Mouse (Mus musculus) C2C12 (cell line): ENCODE data around the gene Doc2g. TPM values are rescaled to one million over a fixed set of nuclear protein-coding genes. Genes with fewer than 3 reads are reported as not detected.

Source experiments
- H3K27me3 ChIP-seq: one replicate; pipeline ENCODE4 v1.6.1; 2011; ENCODE audit not compliant: control insufficient read depth, insufficient read depth, insufficient read length
- H3K36me3 ChIP-seq: one replicate; pipeline ENCODE4 v1.6.1; 2011; ENCODE audit not compliant: control insufficient read depth, insufficient read depth
- H3K4me3 ChIP-seq: one replicate; pipeline ENCODE4 v1.5.1; 2011; ENCODE audit warnings: mild to moderate bottlenecking, control low read depth; ENCODE audit not compliant: poor library complexity, insufficient read depth, severe bottlenecking
- H3K79me2 ChIP-seq: one replicate; pipeline ENCODE4 v1.6.1; 2011; ENCODE audit not compliant: control insufficient read depth, insufficient read depth
- H3K79me3 ChIP-seq: one replicate; pipeline ENCODE4 v1.6.1; 2011; ENCODE audit warnings: low read depth, control low read depth
- H3ac ChIP-seq: one replicate; pipeline ENCODE3; 2011; ENCODE audit warnings: low read depth; ENCODE audit not compliant: control insufficient read depth, insufficient read length
- CEBPB ChIP-seq: IDR thresholded peaks from one replicate; pipeline ENCODE4 v1.6.1; 2011; ENCODE audit warnings: low read depth, mild to moderate bottlenecking, control low read depth, moderate library complexity
- CTCF ChIP-seq: IDR thresholded peaks from one replicate; pipeline ENCODE4 v1.5.1; 2011; ENCODE audit not compliant: control insufficient read depth, insufficient read depth, insufficient read length
- FOSL1 ChIP-seq: IDR thresholded peaks from one replicate; pipeline ENCODE4 v1.8.0; 2011; ENCODE audit warnings: mild to moderate bottlenecking, low read length; ENCODE audit not compliant: poor library complexity, insufficient read depth, severe bottlenecking
- MAX ChIP-seq: IDR thresholded peaks from one replicate; pipeline ENCODE4 v1.6.1; 2011; ENCODE audit warnings: mild to moderate bottlenecking, control low read depth
- MYOD1 ChIP-seq: IDR thresholded peaks from one replicate; pipeline ENCODE4 v1.6.1; 2011; ENCODE audit warnings: low read depth; ENCODE audit not compliant: control insufficient read depth, insufficient read length
- MYOG ChIP-seq: IDR thresholded peaks from one replicate; pipeline ENCODE4 v1.6.1; 2011; ENCODE audit not compliant: control insufficient read depth, insufficient read length; ENCODE audit errors: extremely low read depth
- USF1 ChIP-seq: IDR thresholded peaks from one replicate; pipeline ENCODE4 v1.6.1; 2011; ENCODE audit warnings: low read depth, mild to moderate bottlenecking, control low read depth, moderate library complexity
- polyA plus RNA-seq: library from polyadenylated mRNA; unstranded; fragments of >200 nt; fragmentation: generic; extraction: Trizol; gene quantifications from one replicate; pipeline ENCODE4 v1.2.1, GENCODE M21; 2012; ENCODE audit warnings: missing spikeins

Doc2g gene
- polyA plus RNA-seq, 1 experiment, result 0.98 TPM

DNA sequence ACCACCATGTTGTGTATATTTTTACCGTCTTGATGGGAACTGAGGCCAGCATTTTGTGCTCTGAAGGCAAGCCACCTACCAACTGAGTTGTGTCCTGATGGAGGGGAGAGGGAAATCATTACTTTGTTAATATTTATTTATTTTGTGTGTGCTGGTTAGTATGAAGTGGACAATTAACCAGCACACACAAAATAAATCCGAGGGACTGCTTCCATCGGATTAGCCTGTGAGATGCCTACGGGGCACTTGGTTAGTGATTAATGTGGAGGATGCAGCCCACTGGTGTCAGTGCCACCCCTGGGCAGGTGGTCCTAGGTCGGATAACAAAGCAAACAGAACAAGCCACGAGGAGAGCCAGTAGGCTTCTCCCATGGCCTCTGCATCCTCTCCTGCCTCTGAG is 8.2 kb upstream of the Doc2g start:
- Histone ChIP-seq H3ac (no peak overlapping the region), H3K4me3 (no peak overlapping the region), H3K79me2 (no peaks in the 10 kb centered on the region), H3K79me3 (no peaks in the 10 kb centered on the region), H3K36me3 (no peaks in the 10 kb centered on the region), H3K27me3 (peaks cover 23% of the 10 kb centered on the region)
- TF ChIP-seq MAX (no peak), FOSL1 (no peak), MYOG (no peak), MYOD1 (no peak), USF1 (no peak), CEBPB (no peak), CTCF (no peak)

DNA sequence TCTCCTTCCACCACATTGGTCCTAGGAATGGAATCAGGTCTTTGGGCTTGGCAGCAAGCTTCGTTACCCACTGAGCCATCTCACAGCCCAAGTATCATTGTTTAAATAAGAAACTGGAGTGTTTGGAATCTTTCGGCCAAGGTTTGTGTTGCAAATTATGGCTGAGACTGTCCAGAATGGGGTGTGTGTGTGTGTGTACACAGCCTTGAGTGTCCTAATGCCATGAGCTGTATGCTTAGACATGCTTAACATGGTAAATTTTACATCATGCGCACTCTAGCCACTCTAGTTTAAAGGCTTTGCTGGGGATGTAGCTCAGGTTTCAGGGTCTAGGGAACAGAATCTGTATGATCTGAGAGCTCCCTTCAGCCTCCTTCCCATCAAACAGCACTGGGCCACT is 7.6 kb upstream of the Doc2g start:
- H3K36me3 ChIP-seq, result no peaks in the 10 kb centered on the region
- H3K27me3 ChIP-seq, result peaks cover 23% of the 10 kb centered on the region
- no peak overlapping the region for H3K4me3 ChIP-seq
- H3ac ChIP-seq, result no peak overlapping the region
- no peaks in the 10 kb centered on the region for H3K79me3 ChIP-seq
- TF ChIP-seq FOSL1 (no peak), MYOD1 (no peak), MYOG (no peak), MAX (no peak), USF1 (no peak), CTCF (no peak), CEBPB (no peak)
- no peaks in the 10 kb centered on the region for H3K79me2 ChIP-seq

DNA sequence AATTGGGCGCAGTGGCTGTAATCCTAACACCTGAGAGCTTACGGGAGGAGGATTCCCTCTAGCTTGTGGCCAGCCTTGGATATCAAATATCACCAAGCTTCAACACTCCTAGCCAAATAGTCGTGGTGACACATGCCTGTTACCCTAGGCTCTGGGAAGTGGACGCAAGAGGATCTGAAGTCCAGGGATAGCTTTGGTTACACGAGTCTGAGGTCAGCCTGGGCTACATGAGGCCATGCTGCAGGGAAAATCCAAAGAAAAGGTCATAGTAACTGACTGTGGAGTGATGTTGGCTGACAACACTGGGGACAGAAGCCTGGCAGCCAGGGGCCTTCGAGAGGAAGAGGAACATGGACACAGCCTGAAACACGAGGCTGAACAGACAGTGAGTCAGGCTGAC is 7.0 kb upstream of the Doc2g start:
- H3K27me3 ChIP-seq, result peaks cover 23% of the 10 kb centered on the region
- H3K36me3 ChIP-seq, result no peaks in the 10 kb centered on the region
- no peak for TF ChIP-seq FOSL1
- TF ChIP-seq CEBPB, result no peak
- no peak for TF ChIP-seq MYOD1
- TF ChIP-seq USF1, result no peak
- TF ChIP-seq MAX, result no peak
- TF ChIP-seq MYOG, result no peak
- no peak for TF ChIP-seq CTCF
- no peak overlapping the region for H3ac ChIP-seq
- no peaks in the 10 kb centered on the region for H3K79me3 ChIP-seq
- no peaks in the 10 kb centered on the region for H3K79me2 ChIP-seq
- no peak overlapping the region for H3K4me3 ChIP-seq

DNA sequence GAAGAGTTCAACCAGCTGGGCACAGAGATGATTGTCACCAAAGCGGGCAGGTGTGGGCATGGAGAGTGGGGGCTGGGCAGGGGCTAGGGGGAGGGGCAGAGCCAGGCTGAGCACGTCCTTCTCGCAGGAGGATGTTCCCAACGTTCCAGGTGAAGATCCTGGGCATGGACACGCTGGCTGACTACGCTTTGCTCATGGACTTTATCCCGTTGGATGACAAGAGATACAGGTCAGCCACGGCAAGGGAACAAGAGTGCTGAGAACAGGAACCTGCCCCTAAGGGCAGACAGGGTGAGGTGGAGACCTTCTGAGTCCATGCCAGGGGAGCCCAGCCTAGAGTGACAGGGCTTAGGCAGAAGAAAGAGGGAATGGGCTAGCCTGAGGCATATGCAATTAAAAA is 6.4 kb upstream of the Doc2g start:
- TF ChIP-seq MYOD1, result no peak
- TF ChIP-seq CEBPB, result no peak
- no peak overlapping the region for H3K4me3 ChIP-seq
- no peaks in the 10 kb centered on the region for H3K36me3 ChIP-seq
- no peaks in the 10 kb centered on the region for H3K79me2 ChIP-seq
- H3K79me3 ChIP-seq, result no peaks in the 10 kb centered on the region
- no peak overlapping the region for H3ac ChIP-seq
- H3K27me3 ChIP-seq, result peaks cover 18% of the 10 kb centered on the region

DNA sequence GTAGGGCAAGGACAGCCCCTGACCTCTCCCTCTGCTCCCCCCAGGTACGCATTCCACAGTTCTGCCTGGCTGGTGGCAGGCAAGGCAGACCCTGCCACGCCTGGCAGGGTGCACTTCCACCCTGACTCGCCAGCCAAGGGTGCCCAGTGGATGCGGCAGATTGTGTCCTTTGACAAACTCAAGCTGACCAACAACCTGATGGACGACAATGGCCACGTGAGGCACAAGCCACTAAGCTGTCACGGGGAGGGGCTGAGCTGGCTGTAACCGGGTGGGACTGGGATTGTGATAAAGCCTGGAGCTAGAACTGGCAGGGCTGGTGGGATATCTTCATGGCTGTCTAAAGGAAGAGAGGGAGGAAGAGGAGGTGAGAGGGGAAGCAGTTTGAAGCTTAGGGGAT is 5.9 kb upstream of the Doc2g start:
- no peak for TF ChIP-seq FOSL1
- no peak for TF ChIP-seq MYOD1
- TF ChIP-seq CEBPB, result no peak

DNA sequence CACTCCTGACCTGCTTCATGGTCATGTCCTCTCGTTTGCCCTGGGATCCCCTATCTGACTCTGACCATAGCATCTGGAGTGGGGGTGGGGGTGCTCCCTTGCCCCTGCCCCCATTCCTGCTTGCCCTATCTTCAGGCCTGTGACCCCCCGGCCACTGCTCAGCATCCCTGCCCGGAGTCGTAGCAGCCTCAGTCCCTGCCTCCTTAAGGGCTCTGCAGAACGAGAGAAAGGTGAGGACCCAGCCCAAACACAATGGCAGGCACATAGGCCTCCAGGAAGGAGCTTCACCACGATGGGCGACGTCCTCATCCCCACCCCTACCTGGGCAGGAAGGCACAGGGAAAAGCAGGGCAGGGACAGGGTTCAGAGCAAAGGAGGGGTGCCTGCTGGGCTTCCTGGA is 4.8 kb upstream of the Doc2g start:
- no peak for TF ChIP-seq CEBPB
- TF ChIP-seq MAX, result no peak
- TF ChIP-seq CTCF, result no peak
- peaks cover 2% of the 10 kb centered on the region for H3K27me3 ChIP-seq
- H3K79me3 ChIP-seq, result no peaks in the 10 kb centered on the region
- H3ac ChIP-seq, result no peak overlapping the region
- H3K36me3 ChIP-seq, result no peaks in the 10 kb centered on the region
- no peak overlapping the region for H3K4me3 ChIP-seq
- no peaks in the 10 kb centered on the region for H3K79me2 ChIP-seq

More for the DNA sequence above, 5.9 kb upstream of the Doc2g start:
- H3K79me3 ChIP-seq, result no peaks in the 10 kb centered on the region
- no peak overlapping the region for H3K4me3 ChIP-seq
- peaks cover 13% of the 10 kb centered on the region for H3K27me3 ChIP-seq
- H3K79me2 ChIP-seq, result no peaks in the 10 kb centered on the region
- H3ac ChIP-seq, result no peak overlapping the region
- no peaks in the 10 kb centered on the region for H3K36me3 ChIP-seq
